ENCODE assay signal across 10 mouse cellular contexts in the genomic region with DNA sequence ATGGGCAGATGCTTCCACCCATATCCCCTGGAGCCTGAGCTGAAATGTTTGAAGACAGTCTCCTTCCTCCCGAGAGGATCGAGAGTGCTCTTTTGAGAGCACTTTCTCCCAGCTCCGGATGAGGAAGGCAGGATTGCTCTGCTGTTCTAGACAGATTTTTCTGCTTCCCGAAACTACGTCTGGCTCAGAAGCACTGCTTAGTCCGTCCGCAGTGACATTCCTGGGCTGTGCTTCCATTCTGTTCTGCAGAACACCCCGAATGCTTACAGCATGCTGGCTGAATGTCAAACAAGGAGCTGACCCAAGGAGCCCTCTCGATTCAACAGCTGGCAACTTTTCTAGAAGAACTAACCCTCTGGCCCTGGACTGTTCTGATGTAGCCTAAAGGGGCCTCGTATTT. TPM values are rescaled to one million over a fixed set of nuclear protein-coding genes. Genes with fewer than 3 reads are reported as not detected.
DNase-seq lines count a peak whose midpoint lies in the region; ATAC-seq and TF ChIP-seq lines count a peak whose summit lies in the region.
"Had no signal": no experiment of that assay in that cellular context is flagged by ENCODE, and none has a peak within 500 bp of the region (broad histone marks: within the 10 kb centered on the region; RNA-seq: fewer than 3 reads in every experiment).

No protein-coding gene starts in this region.

- 0 out of 2 replicates have a peak overlapping the region, but pooled peaks have one; percentile 14 for H3K27ac ChIP-seq in embryonic facial prominence, embryonic 15.5 days (replicated peaks)
- H3K27ac ChIP-seq in embryonic facial prominence, embryonic 10.5 days (replicated peaks): no peak overlapping the region
- peak overlapping the region; percentile 28; the same call in 1 of the 2 replicates for H3K27ac ChIP-seq in limb, embryonic 13.5 days
- no peak overlapping the region for H3K27ac ChIP-seq in limb, embryonic 10.5 days
- peak overlapping the region; percentile 37 for H3K27ac ChIP-seq in heart, embryonic 13.5 days (replicated peaks)
- H3K27ac ChIP-seq in liver, postnatal 0 days (ENCODE audit: low read depth): peak overlapping the region; percentile 88
- H3K27ac ChIP-seq: neural tube, embryonic 12.5 days had no signal

- no peaks in the 10 kb centered on the region for H3K9me3 ChIP-seq in embryonic facial prominence, embryonic 15.5 days (replicated peaks)
- no peaks in the 10 kb centered on the region for H3K9me3 ChIP-seq in embryonic facial prominence, embryonic 10.5 days
- H3K9me3 ChIP-seq in limb, embryonic 13.5 days: no peaks in the 10 kb centered on the region
- H3K9me3 ChIP-seq in limb, embryonic 10.5 days (replicated peaks): no peaks in the 10 kb centered on the region
- no peaks in the 10 kb centered on the region for H3K9me3 ChIP-seq in heart, embryonic 13.5 days
- H3K9me3 ChIP-seq in liver, postnatal 0 days (ENCODE audit: low read length): no peaks in the 10 kb centered on the region
- H3K9me3 ChIP-seq: neural tube, embryonic 12.5 days had no signal

- no peaks in the 10 kb centered on the region for H3K27me3 ChIP-seq in embryonic facial prominence, embryonic 15.5 days
- H3K27me3 ChIP-seq in embryonic facial prominence, embryonic 10.5 days (replicated peaks; ENCODE audit: low read depth, poor library complexity, severe bottlenecking): no peaks in the 10 kb centered on the region
- no peaks in the 10 kb centered on the region for H3K27me3 ChIP-seq in limb, embryonic 13.5 days
- H3K27me3 ChIP-seq in limb, embryonic 10.5 days (ENCODE audit: low read depth, poor library complexity, severe bottlenecking): no peaks in the 10 kb centered on the region
- no peaks in the 10 kb centered on the region for H3K27me3 ChIP-seq in heart, embryonic 13.5 days (replicated peaks)
- H3K27me3 ChIP-seq in liver, postnatal 0 days (ENCODE audit: insufficient read depth, low read length): no peaks in the 10 kb centered on the region
- H3K27me3 ChIP-seq: neural tube, embryonic 12.5 days had no signal

- no peak for ATAC-seq in embryonic facial prominence, embryonic 15.5 days (ENCODE audit: insufficient number of reproducible peaks, low FRiP score, low TSS enrichment, low read depth)
- ATAC-seq in limb, embryonic 13.5 days (ENCODE audit: low FRiP score, low read depth): no peak
- no peak for ATAC-seq in heart, embryonic 13.5 days (ENCODE audit: extremely low read depth, insufficient number of reproducible peaks, low FRiP score, low TSS enrichment)
- no peak for ATAC-seq in liver, postnatal 0 days

- TF ChIP-seq CTCF in liver, postnatal 0 days (IDR thresholded peaks at IDR 0.05; ENCODE audit: low read depth): no peak

- no peaks in the 10 kb centered on the region for H3K36me3 ChIP-seq in embryonic facial prominence, embryonic 15.5 days
- H3K36me3 ChIP-seq in embryonic facial prominence, embryonic 10.5 days (replicated peaks): no peaks in the 10 kb centered on the region
- no peaks in the 10 kb centered on the region for H3K36me3 ChIP-seq in limb, embryonic 13.5 days
- H3K36me3 ChIP-seq in limb, embryonic 10.5 days: no peaks in the 10 kb centered on the region
- H3K36me3 ChIP-seq in heart, embryonic 13.5 days: no peaks in the 10 kb centered on the region
- H3K36me3 ChIP-seq in liver, postnatal 0 days (replicated peaks; ENCODE audit: insufficient read depth, low read length): no peaks in the 10 kb centered on the region
- H3K36me3 ChIP-seq: neural tube, embryonic 12.5 days had no signal

- H3K4me2 ChIP-seq in embryonic facial prominence, embryonic 15.5 days (replicated peaks): no peak overlapping the region
- H3K4me2 ChIP-seq in limb, embryonic 13.5 days (replicated peaks): no peak overlapping the region
- H3K4me2 ChIP-seq in heart, embryonic 13.5 days: 0 out of 2 replicates have a peak overlapping the region, but pooled peaks have one; percentile 3
- no peak overlapping the region for H3K4me2 ChIP-seq in liver, postnatal 0 days (ENCODE audit: low read depth, low read length)
- H3K4me2 ChIP-seq: neural tube, embryonic 12.5 days had no signal

- no peak for DNase-seq in embryonic facial prominence, embryonic 10.5 days (ENCODE audit: low spot score)
- no peak for DNase-seq in limb, embryonic 10.5 days (ENCODE audit: low spot score)
- no peak for DNase-seq in liver, postnatal 0 days
- no peak for DNase-seq in frontal cortex, postnatal 25 days (ENCODE audit: low spot score in 2 of 2)
- DNase-seq in adrenal gland, postnatal 10 days: no peak
- DNase-seq: thymus, postnatal 36 days had no signal

- no peaks in the 10 kb centered on the region for H3K4me1 ChIP-seq in embryonic facial prominence, embryonic 15.5 days
- no peaks in the 10 kb centered on the region for H3K4me1 ChIP-seq in embryonic facial prominence, embryonic 10.5 days
- H3K4me1 ChIP-seq in limb, embryonic 13.5 days: peaks cover 9% of the 10 kb centered on the region
- H3K4me1 ChIP-seq in limb, embryonic 10.5 days: peaks cover 10% of the 10 kb centered on the region; the same call in 1 of the 2 replicates
- H3K4me1 ChIP-seq in heart, embryonic 13.5 days: peaks cover 14% of the 10 kb centered on the region
- H3K4me1 ChIP-seq in liver, postnatal 0 days (ENCODE audit: insufficient read depth): 0 out of 2 replicates have a peak, but pooled peaks cover 7% of the 10 kb centered on the region
- H3K4me1 ChIP-seq: neural tube, embryonic 12.5 days had no signal

- H3K9ac ChIP-seq in embryonic facial prominence, embryonic 15.5 days: no peak overlapping the region
- H3K9ac ChIP-seq in limb, embryonic 13.5 days: no peak overlapping the region
- no peak overlapping the region for H3K9ac ChIP-seq in heart, embryonic 13.5 days
- H3K9ac ChIP-seq in liver, postnatal 0 days (replicated peaks): no peak overlapping the region
- H3K9ac ChIP-seq: neural tube, embryonic 12.5 days had no signal

- no peak overlapping the region for H3K4me3 ChIP-seq in embryonic facial prominence, embryonic 15.5 days (replicated peaks)
- no peak overlapping the region for H3K4me3 ChIP-seq in embryonic facial prominence, embryonic 10.5 days
- no peak overlapping the region for H3K4me3 ChIP-seq in limb, embryonic 13.5 days
- no peak overlapping the region for H3K4me3 ChIP-seq in limb, embryonic 10.5 days
- H3K4me3 ChIP-seq in heart, embryonic 13.5 days: no peak overlapping the region
- no peak overlapping the region for H3K4me3 ChIP-seq in liver, postnatal 0 days (ENCODE audit: low read depth, low read length)
- H3K4me3 ChIP-seq: neural tube, embryonic 12.5 days had no signal

- 52% methylated on average over 10 of the region's 10 CpGs for WGBS in embryonic facial prominence, embryonic 15.5 days
- WGBS in embryonic facial prominence, embryonic 10.5 days: 70% methylated on average over 10 of the region's 10 CpGs
- WGBS in limb, embryonic 13.5 days: 59% methylated on average over 10 of the region's 10 CpGs
- 78% methylated on average over 10 of the region's 10 CpGs for WGBS in limb, embryonic 10.5 days
- 47% methylated on average over 10 of the region's 10 CpGs for WGBS in heart, embryonic 13.5 days
- WGBS in liver, postnatal 0 days (ENCODE audit: insufficient replicate concordance): 48% methylated on average over 10 of the region's 10 CpGs

- TF ChIP-seq EP300 in liver, postnatal 0 days (IDR thresholded peaks at IDR 0.05; ENCODE audit: low read depth): no peak

RNA-seq across cellular contexts. Expression of a gene that starts 10.8 kb away (rescaled TPM):
- polyA plus RNA-seq in embryonic facial prominence, embryonic 15.5 days (2015; fragmentation: Nextera tagmentation; extraction: Ambion mirVana): 99.5 and 103 TPM in 2 replicates
- 42.7 and 45.6 TPM in 2 replicates for polyA plus RNA-seq in embryonic facial prominence, embryonic 10.5 days (2016; fragmentation: Nextera tagmentation; extraction: Ambion mirVana)
- polyA plus RNA-seq in limb, embryonic 13.5 days (2015; fragmentation: Nextera tagmentation; extraction: Ambion mirVana): 81.3 and 84.8 TPM in 2 replicates
- 37.0 and 40.5 TPM in 2 replicates for polyA plus RNA-seq in limb, embryonic 10.5 days (2016; fragmentation: Nextera tagmentation; extraction: Ambion mirVana)
- polyA plus RNA-seq in heart, embryonic 13.5 days (2015; fragmentation: Nextera tagmentation; extraction: Ambion mirVana): 119 and 122 TPM in 2 replicates
- 140 and 142 TPM in 2 replicates for polyA plus RNA-seq in liver, postnatal 0 days (2015; fragmentation: Nextera tagmentation; extraction: Ambion mirVana)
- 10 to 100 TPM; 88.5 to 88.9 TPM for total RNA-seq in adrenal gland, postnatal 10 days (2021)

RNA-seq across cellular contexts. Expression of a gene that starts 18.5 kb away (rescaled TPM):
- 38.7 and 40.9 TPM in 2 replicates for polyA plus RNA-seq in embryonic facial prominence, embryonic 15.5 days (2015; fragmentation: Nextera tagmentation; extraction: Ambion mirVana)
- 28.4 and 31.3 TPM in 2 replicates for polyA plus RNA-seq in embryonic facial prominence, embryonic 10.5 days (2016; fragmentation: Nextera tagmentation; extraction: Ambion mirVana)
- polyA plus RNA-seq in limb, embryonic 13.5 days (2015; fragmentation: Nextera tagmentation; extraction: Ambion mirVana): 39.5 and 42.0 TPM in 2 replicates
- 27.1 and 30.9 TPM in 2 replicates for polyA plus RNA-seq in limb, embryonic 10.5 days (2016; fragmentation: Nextera tagmentation; extraction: Ambion mirVana)
- polyA plus RNA-seq in heart, embryonic 13.5 days (2015; fragmentation: Nextera tagmentation; extraction: Ambion mirVana): 22.3 and 22.8 TPM in 2 replicates
- 16.5 and 16.7 TPM in 2 replicates for polyA plus RNA-seq in liver, postnatal 0 days (2015; fragmentation: Nextera tagmentation; extraction: Ambion mirVana)
- total RNA-seq in adrenal gland, postnatal 10 days (2021): 10 to 100 TPM; 35.4 to 36.2 TPM

Comparison
In these comparisons a context has a peak if more than half of its experiments do, and no peak if none do; other contexts are left out.
1. H3K27ac ChIP-seq: peak in embryonic facial prominence, embryonic 15.5 days (single experiment), limb, embryonic 13.5 days (single experiment), heart, embryonic 13.5 days (single experiment) and liver, postnatal 0 days (single experiment); none in embryonic facial prominence, embryonic 10.5 days (single experiment) and limb, embryonic 10.5 days (single experiment).